Mouse (Mus musculus): ENCODE data around the gene Kcnma1.

Gene Kcnma1

DNA sequence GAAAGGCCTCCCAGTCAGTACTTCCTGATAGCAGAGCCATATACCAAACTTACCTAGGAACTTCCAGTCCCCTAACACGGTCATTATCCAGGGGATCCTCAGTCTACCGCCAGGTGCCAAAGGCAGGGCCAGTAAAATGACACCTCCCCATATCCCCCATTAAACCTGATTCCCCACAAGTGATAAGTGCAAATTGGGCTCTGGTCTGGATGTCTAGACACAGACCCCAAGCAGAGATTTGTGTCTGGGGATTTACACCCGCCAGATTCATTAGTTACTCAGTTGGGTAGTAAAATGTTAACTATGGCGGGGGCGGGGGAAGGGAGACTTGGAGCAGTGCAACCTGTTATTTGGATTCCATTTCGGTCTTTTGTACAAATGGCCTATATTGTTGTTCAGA, 562.6 kb downstream of the Kcnma1 start:
- no peak for DNase-seq (ENCODE audit: low spot score in 2 of 2)

DNA sequence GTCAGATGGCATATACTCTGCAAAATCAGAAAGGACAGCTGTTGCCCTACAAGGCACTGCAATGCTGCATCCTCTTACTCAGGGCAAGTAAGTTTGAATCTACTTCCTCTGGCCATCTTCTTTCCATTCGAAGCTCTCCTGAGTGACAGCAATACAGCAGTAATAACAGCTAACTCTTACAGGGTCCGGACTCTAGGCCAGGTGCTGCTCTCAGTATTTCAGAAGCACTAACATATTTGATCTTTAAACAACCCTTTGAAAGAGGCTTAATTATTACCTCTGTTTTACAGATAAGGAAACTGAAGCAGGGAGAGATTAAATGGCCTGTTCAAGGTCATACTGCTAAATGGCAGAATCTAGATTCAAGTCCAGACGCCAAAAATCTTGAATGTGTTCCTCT, 576.8 kb downstream of the Kcnma1 start:
- no peak for DNase-seq (ENCODE audit: low spot score in 2 of 2)

DNA sequence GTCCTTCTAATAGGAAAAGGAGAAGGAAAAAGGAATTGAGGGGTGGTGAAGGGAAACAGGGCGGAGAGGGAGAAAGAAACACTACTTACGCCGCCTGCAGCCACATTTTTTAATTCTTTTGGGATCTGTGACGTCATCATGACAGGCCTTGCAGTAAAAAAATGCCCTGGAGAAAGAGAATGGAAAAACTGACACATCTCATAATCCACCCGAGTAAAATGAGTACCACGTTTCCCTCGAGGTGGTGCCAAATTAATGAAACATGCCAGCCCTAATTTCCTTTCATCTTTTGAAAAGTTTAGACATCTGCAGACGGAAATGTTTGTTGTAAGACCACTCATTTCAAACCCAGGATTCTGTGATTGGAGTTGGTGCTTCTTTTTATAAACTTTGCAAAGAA, 578.4 kb downstream of the Kcnma1 start:
- no peak for DNase-seq (ENCODE audit: low spot score in 2 of 2)

DNA sequence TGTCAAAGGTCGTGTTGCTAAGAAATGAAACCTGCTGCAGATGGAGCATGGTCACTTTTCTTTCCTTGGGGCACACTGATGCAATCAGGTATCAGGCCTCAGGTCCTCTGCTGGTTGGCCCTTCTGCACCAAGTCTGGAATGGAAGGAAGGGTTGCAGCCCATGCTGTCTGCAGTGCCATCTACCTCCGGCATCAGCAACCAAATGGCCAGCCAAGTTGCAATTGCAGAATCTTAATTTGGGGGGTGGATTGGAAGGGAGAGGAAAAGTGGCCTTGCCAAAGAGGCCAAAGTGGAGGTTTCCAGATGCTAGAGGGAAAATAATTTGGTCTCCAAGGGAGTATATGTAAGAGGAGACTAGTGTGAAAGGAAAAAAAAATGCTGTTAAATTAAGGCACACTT, 584.3 kb downstream of the Kcnma1 start:
- peak in 1 of 2 experiments; percentile 38 for DNase-seq (ENCODE audit: low spot score in 2 of 2)

DNA sequence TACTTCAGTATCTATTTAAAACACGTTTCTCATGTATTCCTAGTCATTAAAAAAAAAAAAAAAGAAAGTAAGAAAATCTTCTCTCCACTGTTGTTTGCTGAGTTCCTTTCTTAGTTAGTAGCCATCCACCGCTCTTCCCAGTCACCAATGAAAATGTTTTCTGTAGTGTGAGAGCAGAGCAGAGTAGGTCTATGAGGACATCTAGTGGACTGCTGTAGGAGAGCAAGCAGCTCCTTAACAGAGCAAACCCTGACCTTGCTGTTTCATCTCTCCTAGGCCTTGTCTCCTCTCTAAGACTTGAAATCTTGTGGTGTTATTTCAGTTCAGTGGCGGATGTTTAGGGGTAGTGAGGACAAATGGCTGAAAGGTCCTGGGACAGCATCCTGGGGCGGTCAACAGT, 585.2 kb downstream of the Kcnma1 start:
- no peak for DNase-seq (ENCODE audit: low spot score in 2 of 2)

DNA sequence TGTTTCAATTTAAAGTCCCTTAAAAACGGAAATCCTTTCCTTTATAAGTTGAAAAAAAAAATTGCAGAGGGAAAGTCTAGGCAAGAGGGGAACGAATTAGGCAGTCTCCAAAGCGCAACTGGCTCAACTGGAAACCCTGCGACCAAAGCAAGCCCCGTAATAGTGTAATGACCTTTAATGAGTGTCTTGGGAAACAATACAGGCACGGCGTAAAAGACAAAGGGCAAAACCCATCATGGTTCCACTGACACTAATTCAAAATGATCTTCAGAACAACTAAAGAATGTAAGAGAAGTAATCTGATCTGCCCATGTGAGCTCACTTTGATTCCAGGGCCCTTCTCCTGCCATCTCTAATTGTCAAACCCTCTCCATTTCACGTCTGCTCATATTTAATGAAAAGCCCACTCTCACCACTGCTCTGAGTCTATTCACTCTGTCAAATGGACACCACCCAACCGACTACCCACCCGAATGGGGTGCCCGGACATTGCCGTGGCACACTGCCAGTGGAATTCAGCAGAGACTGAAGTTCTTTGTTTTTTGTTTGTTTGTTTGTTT, 591.7 kb downstream of the Kcnma1 start:
- DNase-seq (ENCODE audit: low spot score in 2 of 2): no peak

DNA sequence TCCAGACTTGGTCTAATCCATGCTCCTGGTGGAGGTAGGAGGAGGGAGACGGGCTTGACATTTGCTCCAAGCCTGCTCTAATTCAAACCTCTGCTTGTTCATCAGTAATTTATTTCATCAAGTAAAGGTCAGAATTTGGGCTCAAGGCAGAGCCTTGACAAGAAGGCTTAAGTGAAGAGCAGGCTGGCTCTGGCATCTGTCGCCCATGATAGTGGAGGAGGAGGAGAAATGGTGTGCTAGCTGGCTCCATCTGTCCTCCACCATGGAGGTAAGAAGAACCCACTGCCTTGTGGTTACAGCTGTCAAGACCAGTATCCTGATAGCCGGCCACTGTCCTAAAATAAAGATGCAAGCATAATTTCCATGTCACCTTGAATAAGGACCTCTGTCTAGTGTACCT, 595.3 kb downstream of the Kcnma1 start:
- no peak for DNase-seq (ENCODE audit: low spot score in 2 of 2)

DNA sequence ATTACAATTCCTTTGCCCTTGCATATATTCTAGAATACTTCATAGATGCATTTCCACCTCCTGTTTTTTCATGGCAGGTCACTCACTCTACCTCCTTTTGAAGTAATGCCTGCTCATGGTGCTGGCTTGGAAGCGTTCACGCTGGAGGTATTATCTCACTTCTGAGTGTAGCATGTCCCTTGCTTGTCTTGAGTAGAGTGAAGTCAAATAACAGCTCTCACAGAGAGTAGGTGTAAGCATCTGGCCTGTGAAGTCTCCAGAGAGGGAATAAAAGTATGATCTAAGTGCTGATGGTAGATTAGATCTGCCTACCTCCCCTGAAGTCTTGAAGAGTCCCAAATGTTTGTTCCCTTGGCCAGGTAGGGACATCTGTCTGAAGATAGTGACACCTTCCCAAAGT, 607.2 kb downstream of the Kcnma1 start:
- no peak for DNase-seq (ENCODE audit: low spot score in 2 of 2)

DNA sequence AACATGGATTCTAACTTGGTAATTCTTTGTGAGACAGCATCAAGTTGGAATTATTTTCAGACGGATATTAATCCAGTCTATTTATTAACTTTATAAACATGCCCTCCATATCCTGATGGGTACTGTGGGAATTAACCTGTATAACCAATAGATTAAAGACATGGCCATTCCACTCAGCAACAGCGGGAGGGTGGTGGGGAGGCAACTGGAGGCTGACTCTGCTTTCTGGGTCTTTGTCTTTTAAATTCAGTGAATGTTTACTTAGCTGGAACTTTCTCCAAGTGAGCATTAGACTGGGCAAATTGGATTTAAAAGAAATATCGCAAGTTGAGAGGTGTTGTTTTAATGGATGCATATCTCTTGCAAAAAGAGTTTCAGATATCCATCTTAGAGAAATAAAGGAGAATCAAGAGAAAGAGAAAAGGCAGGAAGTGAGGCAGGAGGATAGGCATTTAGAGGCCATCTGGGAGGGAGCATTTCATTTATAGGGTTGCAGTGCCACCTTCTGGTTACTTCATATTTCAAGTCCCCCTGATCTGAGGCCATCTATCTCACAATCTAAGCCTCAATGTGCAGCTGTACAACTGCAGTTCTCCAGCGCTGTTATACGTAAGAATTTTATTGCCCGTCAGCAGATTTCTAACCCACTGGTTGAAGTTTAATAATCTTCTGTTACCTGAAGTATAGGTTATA, 613.4 kb downstream of the Kcnma1 start:
- DNase-seq (ENCODE audit: low spot score in 2 of 2): peak; percentile 23 to 37

DNA sequence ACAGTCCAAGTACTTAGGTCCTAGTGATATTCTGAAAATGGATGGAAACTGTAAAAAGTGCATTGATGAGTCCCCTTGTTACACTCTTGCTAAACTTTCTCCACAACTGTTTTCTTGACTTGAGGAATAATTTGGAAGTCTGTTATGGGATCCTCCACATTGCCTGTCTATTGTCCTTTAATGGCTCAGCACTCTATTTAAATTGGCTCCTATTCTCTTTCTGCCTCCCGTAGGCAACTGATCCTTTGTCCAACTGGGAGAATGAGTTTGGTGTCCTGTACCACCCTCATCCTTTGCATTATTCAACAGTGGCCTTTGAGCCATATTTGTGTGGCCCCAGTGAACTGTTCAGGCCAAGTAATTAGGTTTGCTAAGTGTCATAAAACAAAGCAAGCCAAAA, 616.6 kb downstream of the Kcnma1 start:
- no peak for DNase-seq (ENCODE audit: low spot score in 2 of 2)

DNA sequence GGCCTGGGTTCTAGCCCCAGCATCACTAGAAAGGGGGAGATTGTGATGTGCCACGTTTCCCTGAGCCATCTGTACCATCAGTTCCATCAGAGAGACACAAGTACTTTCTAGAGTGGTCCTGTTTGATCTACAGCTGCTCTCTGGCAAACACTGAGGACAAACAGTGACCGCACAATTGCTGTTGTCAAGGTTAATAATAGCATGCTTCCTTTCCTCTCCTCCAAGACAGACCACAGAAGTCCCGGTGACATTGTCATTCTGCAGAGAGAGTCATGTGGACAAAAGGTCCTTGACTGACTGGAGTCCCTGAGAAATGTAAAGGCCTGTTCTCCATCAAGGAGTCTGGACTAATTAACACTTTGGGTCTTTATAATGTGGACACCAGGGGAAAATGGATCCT, 622.7 kb downstream of the Kcnma1 start:
- no peak for DNase-seq (ENCODE audit: low spot score in 2 of 2)

DNA sequence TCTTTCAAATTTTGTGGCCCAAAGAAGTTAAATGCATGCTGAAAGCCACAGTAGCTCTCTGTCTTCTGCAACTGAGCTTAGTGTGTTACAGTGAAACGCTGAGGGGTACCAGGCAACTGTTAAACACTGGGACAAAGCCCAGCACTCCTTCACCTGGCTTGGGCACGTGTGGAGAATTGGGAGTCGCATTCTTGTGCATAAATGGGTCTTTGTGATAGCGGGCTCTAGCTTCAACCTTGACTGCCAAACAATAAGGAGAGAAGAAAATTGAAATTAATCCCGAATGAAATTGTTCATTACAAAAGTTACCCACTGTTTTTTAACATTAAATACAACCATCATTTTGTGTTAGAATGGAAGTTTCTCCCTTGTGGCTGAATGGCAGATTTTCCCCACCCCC, 623.5 kb downstream of the Kcnma1 start:
- DNase-seq (ENCODE audit: low spot score in 2 of 2): no peak

DNA sequence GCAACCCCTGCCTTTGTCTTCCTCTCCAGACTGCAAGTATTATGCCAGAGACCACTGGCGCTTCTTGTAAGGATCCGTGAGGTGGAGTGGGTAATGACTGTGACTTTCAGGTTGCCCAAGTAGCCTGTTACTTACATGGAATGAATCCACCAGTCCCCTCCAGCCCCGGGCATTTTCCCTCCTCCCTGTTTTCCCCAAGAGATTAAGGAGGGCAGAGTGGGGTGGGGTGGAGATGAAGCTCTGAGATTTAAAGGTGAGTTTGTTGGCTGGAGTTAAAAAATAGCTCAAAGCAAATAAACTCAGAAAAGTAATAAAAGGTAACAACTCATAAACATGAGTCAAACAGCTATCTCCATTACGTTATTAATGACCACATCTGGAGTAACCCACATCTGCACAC, 624.1 kb downstream of the Kcnma1 start:
- no peak for DNase-seq (ENCODE audit: low spot score in 2 of 2)

DNA sequence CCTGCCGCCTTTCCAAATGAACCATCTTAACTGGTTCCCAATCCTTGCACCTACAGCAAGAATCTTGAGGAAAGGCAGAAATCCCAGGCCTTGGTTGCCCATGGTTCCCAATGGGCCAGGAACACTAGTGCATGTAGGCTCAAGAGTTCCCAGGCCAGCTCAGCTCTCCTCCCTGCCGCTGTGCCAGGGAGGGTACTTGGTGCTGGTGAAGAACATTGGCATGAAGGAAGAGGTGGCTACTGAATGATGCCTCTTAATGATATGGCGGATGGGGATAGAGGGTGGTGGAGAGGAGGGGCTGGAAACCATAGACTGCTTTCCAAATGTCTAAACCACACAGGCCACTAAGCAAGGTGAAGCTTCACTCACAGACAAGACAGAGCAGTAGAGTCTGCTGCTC, 627.5 kb downstream of the Kcnma1 start:
- no peak for DNase-seq (ENCODE audit: low spot score in 2 of 2)

DNA sequence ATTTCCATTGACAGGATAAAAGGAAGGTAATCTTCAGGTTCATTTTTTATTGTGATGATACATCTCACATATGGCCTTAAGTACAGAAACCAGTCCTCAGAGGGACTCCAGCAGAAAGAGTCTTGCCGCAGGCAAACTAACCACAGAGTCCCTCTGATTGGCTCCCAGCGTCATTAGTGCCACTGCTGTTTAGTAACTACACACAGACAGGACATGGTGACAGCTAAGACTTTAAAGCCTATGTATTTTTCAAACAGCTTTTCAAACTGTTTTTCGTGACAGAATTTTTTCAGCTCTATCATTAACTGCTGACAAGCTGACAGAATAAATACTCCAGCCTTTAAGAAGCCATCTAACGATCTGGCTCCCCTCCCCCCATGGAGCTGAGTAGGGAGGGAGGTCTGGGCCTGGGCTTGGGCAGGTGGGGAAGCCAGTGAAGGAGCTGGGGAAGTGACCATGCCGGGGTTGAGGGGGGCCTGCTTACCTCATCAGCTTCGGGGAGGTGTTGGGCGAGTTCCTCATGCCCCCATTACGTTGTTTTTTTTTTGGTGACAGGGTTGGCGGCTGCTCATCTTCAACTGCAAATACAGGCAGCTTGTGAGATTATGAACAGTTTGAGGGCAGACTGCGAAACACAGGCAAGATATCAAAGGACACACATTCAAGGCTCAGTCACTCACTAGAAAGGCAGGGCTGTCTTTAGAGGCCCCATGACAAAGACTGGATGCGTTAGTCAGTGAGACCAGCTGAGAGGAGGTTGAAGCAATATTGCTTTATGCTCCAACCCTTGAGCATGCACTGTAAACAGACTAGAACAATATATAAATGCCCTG, 628.3 kb downstream of the Kcnma1 start:
- DNase-seq (ENCODE audit: low spot score in 2 of 2): no peak

DNA sequence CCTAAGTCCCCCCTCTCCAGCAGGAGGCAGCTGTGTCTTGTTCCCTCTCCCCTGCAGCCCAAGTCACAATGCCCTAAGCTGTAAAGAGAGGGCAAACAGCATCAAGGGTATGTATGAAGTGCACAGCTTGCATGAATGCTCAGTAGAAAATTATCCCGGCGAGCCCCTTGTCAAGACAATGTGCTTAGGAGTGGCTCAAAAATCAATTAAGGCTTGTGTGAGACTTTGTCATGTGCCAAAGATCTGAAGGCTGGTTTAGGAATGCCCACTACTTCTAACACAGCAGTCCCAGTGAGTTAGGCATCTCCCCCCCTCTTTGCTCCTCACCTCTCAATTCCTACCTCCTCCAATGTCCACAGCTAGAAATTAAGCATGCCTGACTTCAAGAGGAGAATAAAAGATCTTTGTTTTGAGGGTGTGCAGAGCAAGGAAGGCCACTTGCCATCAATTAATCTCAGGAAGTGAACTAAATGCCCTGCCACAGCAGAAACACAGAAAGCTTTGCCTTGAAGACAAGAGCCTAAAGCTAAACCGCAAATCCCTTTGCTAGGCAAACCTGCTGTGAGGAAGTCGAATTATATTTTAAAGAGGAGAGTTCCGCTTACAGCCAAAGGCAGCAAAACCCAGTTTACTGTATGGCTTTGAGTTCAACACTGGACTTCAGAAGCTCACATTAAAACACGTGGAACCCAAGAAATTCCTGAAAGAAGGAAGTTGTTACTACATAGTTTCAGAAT, 635.8 kb downstream of the Kcnma1 start:
- DNase-seq (ENCODE audit: low spot score in 2 of 2): no peak

DNA sequence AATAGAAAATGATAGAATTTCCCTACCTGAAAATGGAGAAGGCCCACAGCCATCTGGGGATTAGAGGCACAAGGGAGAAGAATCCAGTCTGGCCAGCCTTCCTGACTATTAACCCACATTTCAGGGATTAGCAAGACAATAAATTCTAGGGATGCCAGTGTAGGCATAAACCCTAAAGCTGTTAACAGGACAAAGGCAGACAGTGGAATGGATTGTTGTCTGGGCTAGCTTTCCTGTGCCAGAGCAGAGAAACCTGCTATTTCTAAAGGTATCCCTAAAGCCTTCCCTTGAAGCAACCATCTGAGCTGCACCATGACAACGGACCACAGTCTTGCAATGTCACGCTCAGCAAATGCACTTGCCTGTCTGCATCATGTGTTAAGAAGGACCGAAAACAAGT, 642.3 kb downstream of the Kcnma1 start:
- DNase-seq (ENCODE audit: low spot score in 2 of 2): no peak

DNA sequence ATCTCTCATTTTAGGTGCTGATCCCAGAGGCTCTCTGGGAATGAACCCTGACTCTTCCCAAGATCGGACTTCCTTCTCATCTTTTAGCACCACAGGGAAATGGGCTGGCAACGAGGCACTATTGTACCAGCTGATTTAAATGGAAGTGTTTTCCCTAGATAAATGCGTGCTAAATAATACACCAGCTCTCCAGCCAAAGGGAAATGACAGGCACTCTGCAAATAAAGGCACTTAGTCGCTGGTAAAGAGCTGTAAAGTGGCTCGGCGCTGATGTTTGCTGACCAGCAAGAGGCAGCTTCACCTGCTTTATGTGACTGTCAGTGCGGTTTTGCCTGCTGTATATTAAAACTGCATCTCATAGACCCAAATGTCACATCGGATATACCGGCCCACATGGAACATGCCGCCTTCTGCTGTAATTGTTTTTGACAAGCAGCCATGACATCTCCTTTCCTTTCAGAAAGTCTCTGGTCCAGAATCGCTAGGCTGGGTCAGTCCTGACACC, 653.7 kb downstream of the Kcnma1 start:
- no peak for DNase-seq (ENCODE audit: low spot score in 2 of 2)

DNA sequence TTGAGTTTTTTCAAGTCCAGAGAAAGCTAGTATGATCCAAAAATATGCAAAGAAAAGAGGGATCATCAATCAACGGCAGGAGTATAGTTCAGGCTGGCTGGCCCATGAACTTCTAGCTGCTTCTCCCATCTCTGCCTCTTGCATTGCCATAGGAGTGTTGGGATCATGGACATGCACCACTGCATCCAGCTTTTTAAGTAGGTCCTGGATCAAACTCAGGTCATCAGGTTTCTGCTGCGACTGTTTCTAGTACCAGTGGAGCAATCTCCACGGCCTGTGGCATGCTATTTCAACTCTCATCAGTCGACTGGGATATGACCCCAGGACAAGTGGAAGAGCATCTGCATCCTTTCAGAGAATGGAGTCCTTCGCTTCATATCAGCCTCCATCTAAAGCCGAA, 655.5 kb downstream of the Kcnma1 start:
- no peak for DNase-seq (ENCODE audit: low spot score in 2 of 2)

DNA sequence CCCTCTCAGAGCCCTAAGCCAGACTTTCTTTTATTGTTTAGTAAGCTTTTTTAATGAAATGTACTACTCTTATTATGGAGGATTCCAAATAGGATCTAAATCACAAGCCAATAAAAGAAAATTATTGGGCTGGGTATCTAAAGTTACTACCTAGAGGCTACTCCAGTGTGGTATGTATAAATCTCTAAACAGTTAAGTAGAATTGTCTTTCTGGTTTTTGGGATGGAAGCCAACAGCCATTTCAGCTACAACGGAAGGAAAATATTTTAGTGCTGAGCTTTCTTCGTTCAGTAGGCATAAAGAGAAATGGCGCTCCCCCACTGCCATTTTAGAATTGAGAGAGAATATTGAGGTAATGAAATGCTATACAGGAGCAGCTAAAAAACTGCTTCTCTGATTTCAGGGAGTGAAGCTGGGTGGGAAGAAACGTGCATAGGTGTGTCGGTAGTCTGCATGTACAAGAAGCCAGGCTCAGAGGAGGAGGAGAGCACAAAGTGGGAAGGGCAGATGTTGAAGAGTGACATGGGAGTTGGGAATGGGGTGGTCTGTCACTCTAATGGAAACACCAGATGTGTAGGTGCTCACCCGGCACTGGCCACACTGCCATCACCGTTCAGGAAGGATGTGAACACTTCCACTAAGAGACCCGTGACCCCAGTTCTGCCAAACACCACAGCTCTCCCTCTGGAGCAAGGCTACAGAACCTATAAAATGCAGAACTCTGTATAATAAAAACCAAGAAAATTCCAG, 656.6 kb downstream of the Kcnma1 start:
- no peak for DNase-seq (ENCODE audit: low spot score in 2 of 2)

DNA sequence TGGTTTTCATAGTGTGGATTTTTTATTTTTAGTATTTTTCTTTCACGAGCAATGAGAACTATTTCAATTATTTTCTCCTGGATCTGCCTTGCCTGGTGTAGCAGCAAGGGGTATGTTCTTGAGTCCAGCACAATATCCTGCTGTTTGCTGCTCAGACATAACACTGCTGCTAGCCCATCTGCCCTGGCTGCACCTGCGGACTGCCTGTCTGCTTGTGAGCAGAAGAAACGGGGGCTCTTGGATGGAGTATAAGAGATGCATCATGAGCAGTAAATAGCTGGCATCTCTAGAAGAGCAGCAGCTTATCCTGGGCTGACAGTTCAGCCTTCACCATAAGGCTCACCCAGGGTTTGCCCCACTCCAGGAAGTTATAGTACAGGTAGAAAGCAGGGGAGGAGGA, 687.5 kb downstream of the Kcnma1 start:
- DNase-seq (ENCODE audit: low spot score in 2 of 2): no peak

DNA sequence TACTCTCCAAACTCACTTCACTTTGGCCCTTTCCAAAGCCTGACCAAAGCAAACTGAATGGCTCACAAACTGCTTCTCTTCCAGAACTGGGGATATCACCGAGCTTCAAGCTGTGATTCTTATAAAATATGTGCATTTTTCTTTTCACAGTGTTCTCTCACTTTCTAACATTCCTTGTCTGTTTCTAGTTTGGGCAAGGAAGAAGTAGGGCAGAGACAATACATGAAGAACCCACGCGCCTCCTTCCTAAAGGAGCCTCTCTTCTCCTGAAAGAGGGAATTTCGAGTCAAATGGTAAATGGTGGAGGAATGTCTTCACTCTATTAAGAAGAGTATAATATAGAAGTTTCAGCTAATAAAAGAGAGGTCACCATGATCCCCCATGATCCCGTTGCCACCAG, 709.0 kb downstream of the Kcnma1 start:
- DNase-seq (ENCODE audit: low spot score in 2 of 2): no peak
